Mouse (Mus musculus): ENCODE measurements at regions not wholly inside any gene's neighbourhood (a gene's known extent, or its start where the extent isn't known, plus 50 kb on each side); places are given as distances from the start of the nearest gene placed in this dataset.

DNA sequence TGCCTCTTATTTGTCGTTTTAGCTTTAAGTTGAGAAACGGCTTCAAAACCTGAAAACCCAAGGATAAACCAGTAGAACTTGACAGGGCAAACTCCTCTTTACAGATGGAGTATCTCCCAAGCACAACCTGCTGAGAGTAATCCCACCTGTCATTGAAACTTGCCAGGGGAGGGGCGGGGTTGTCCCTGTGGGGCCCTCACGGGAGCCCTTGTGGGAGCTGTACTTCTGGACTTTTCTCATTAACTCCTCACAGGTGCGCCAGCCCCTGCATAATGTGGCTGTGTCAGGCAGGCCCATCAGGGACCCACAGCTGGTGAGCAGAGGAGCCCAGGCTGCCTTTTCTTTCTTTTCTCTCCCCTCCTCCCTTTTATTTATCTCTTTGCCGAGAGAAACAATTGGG is 203.9 kb upstream of the Hes1 start:
- no peak for DNase-seq (ENCODE audit: extremely low read depth, low read depth, low spot score)

DNA sequence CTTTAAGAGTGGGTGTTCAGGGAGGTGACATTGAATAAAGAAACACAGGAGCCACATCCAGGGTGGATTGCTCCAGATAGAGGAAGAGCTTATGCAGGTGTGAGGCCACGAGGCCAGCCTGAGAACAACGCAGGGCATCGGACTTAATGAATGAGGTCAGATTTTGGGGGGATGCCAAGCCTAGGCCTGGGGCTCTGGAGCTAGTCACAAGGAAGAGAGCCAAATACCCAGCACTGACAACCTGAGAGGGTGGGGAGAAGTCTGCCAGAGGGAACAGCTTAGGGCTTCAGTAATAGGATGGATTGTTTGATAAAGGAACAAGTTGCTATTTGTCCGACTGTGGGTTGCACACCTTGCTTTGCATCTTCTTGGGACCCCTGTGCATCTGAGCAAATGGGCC is 203.1 kb upstream of the Hes1 start:
- no peak for DNase-seq (ENCODE audit: extremely low read depth, low read depth, low spot score)

DNA sequence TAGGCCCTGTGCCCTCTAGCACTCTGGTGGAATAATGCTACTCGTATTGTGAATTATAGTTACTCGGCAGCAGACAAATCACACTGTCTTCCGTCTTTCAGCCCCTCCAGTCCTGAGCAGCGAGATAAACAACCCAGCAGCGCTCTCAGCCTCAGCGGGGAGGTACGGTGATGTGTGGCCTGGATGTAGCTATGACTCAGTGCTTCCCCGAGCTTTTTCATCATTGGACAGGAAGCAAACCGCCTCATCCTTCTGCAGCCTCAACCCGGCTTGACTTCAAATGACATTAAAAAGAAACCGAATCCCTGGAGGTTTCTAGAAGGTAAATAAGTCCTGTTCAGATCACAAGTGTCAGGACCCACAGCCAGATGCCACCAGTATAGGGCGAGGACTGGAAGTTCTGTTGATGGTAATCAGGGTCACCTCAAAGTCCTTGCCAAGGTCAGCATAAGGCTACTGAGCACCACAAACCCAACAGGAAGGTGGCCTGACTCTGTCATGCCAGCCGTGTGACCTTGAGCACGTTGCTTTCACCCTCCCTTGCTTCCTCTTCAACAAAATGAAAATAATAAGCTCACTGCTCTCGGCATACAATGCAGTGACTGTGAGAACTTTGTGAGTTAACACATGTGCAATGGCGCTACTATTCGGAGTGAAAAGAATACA is 199.0 kb upstream of the Hes1 start:
- DNase-seq (ENCODE audit: extremely low read depth, low read depth, low spot score), result no peak

DNA sequence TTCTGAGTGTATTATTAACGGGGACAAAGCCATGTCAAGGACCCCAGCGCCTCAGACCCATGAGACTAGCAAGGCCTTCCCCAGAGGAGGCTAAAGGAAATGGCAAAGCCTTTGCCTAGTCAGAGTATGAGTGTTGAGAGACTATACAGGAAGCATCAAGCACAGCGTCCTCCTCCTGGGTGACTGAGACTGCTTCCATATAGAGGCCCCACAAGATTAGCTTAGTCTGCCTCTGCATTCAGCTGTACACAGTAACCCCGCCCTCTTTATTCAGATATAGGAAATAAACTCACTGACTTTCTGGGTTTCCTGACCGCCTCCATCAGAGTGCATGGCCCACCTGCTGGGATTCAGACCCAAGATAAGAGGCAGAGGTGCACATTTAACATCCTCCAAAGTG is 192.8 kb upstream of the Hes1 start:
- no peak for DNase-seq (ENCODE audit: extremely low read depth, low read depth, low spot score)

- DNase-seq (ENCODE audit: extremely low read depth, low read depth, low spot score), result no peak
Observed at GRCm38 (mm10) chr16:29876196-29876595, 188.0 kb upstream of the Hes1 start.

GRCm38 (mm10) chr16:29877372-29878123 is 186.6 kb upstream of the Hes1 start:
- DNase-seq (ENCODE audit: extremely low read depth, low read depth, low spot score), result no peak

DNA sequence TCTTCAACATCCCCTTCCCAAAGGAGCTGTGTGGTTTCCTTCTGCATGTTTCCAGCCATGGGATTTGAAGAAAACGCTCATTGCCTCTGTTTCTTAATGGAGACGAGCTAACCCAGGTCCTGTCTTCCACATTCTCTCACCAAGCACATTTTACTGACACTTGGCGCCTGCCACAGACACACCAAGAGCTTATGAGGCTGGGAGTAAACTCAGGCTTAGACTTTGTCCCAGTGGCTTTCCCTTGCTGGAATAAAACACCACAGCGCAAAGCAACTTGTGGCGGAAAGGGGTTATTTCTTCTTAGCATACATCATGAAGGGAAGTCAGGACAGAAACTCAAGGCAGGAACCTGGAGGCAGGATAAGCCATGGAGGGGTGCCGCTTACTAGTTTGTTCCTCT is 184.5 kb upstream of the Hes1 start:
- DNase-seq (ENCODE audit: extremely low read depth, low read depth, low spot score), result no peak

GRCm38 (mm10) chr16:29881497-29881896 is 182.7 kb upstream of the Hes1 start:
- DNase-seq (ENCODE audit: extremely low read depth, low read depth, low spot score), result no peak

DNA sequence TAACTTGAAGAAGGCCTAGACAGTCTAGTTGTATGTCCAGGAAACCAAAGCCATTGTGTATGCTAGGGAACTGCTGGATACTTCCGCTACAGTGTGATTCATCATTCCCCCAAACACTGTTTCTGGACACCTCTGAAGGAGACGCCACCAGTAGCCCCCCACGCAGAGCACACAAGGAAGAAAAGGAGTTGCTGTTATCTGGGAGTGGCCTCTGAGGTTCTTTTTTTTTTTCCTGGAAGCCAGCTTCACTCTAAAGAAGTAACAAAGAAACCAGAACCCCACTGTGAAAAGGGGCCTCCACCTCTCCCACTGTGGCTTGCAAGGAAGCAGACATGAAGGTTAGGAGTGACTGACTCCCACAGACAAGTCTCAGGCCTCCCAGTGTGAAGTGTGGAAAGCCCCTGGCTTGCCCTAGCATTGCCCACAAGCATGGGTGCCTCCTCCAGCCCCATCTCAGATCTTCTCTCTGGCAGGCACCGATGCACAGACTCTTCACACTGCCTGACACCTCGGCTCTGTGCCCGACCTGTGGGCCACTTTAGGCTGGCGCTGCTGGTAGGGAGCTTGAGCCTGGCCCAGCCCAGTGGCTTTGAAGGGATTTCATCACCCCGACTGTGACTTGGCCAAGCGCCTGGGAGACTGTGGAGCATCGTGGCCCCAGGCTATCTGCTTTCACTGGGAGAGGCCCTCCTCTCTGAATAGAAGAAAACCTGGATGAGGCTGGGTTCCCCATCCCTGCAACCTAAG is 181.8 kb upstream of the Hes1 start:
- DNase-seq (ENCODE audit: extremely low read depth, low read depth, low spot score), result no peak

DNA sequence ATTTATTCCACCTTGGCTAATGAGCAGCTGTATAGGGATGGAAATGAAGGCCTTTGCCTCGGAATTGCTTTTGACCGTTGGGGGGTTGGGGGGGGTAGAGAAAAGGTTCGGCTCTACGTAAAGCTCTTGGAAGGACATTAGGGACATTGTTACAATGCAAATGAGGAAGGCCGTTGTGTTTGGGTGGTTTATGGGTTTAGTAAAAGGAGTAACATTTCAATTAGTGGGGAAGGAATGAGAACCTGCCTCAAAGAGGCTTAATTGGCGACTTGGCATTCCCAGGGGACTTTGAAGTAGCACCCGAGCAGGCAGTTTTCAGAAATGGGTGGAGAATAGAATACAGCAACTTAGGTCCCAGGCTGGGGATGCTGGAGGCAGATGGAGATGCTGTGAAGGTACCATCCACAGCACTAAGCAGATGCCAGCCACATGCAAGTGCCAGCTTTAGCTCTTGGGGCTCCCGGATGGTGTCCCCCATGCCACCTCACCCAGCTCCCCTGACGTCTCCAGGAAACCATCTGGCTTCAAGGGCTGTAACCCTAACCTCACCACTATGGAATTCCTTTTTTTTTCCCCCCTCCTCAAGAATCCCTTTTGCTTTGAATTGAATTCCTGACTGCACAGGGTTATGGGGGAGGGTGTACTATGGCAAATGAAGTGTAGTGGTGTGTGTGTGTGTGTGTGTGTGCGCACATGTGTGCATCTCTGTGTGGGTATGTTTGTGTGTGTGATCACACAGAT is 180.8 kb upstream of the Hes1 start:
- no peak for DNase-seq (ENCODE audit: extremely low read depth, low read depth, low spot score)

DNA sequence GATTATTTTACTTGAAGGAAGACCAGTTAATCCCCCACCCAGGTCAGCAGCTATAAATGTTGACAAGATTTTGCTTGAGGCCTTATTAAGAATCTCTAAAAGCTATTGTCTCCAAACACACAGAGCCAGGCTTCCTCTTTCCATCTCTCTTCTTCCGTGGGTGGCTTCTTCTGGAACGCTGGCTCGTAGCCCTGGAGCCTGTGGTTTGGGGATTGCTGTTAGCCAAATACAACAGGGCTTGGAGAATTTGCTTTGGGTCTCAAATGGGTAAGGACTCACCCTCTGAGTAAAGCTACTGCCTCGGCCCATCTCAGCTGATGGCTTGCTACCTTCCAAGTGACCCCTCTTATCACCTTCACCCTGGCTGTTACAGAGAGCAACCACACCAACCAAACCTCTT is 179.3 kb upstream of the Hes1 start:
- DNase-seq (ENCODE audit: extremely low read depth, low read depth, low spot score), result no peak

- no peak for DNase-seq (ENCODE audit: extremely low read depth, low read depth, low spot score)
Observed at GRCm38 (mm10) chr16:29886755-29887154, 177.4 kb upstream of the Hes1 start.

GRCm38 (mm10) chr16:29889346-29889745 is 174.8 kb upstream of the Hes1 start:
- no peak for DNase-seq (ENCODE audit: extremely low read depth, low read depth, low spot score)

DNA sequence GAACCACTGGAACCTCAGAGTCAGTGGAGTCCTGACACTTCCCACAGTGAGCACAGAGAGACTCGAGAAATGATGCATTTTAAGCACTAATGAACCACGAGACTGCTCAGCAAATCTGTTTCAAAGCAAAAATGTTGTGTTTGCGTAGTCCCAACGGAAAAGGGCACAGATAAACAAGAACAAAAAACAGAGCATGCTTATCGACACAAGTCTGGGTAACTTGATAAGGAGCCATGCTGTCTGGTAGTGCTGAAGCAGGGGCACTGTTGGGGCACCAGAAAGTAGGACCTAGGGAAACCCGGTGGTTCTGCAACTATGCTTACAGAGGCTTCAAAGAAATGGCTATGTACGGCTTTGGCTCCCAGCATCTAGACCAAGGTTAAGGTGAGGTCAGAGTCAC is 172.7 kb upstream of the Hes1 start:
- no peak for DNase-seq (ENCODE audit: extremely low read depth, low read depth, low spot score)

- no peak for DNase-seq (ENCODE audit: extremely low read depth, low read depth, low spot score)
Observed at GRCm38 (mm10) chr16:29893871-29894828, 170.0 kb upstream of the Hes1 start.

DNA sequence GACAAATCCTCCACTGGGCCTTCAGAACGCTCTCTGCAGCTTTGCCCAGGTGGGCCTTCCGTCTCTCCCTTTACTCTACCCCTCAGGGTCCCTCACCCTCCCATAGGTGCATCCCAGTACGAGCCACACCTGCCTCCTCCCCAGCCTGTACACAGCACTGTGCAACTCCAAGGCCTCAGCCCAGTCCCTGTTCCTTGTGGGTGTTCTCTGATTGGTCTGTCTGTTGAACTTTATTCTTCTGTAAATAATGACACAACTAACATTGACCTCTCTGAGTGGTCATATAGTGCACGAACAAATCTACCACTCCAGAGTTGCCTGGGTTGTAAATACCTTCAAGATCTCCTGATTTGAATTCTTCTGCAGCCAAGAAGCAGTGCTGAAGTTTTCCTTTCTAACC is 167.8 kb upstream of the Hes1 start:
- no peak for DNase-seq (ENCODE audit: extremely low read depth, low read depth, low spot score)

DNA sequence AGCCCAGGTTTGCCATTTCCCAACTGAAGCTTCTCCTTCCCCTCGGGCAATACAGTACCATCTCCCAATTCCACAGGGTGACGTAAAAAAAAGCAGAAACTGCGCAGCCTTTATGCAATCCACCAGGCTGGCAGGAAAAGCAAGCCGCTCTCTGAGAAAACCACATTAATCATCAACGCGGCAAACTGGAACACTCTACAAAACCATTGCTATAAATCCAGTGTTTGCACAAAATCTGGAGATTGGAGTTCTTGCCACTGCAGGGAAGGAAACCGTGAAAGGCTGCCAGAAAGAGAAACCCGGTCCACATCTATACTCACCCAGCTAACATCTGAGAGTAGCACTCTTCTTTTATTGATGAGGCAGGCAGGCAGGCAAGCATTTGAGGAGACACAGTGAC is 160.7 kb upstream of the Hes1 start:
- DNase-seq (ENCODE audit: extremely low read depth, low read depth, low spot score), result peak; percentile 81

GRCm38 (mm10) chr16:29904183-29904775 is 159.9 kb upstream of the Hes1 start:
- DNase-seq (ENCODE audit: extremely low read depth, low read depth, low spot score), result no peak

GRCm38 (mm10) chr16:29907331-29907730 is 156.9 kb upstream of the Hes1 start:
- no peak for DNase-seq (ENCODE audit: extremely low read depth, low read depth, low spot score)

GRCm38 (mm10) chr16:29908031-29908430 is 156.2 kb upstream of the Hes1 start:
- no peak for DNase-seq (ENCODE audit: extremely low read depth, low read depth, low spot score)
